Mouse (Mus musculus) small intestine, adult 2 months (tissue): ENCODE data around the gene Nasp.

ENCODE experiments used
- CTCF ChIP-seq: fragments of 200-500 bp; IDR thresholded peaks from 2 replicates; pipeline ENCODE4 v1.5.1; 2012; ENCODE audit warnings: low read depth, mild to moderate bottlenecking, control low read depth, inconsistent platforms, low read length, moderate library complexity, mixed read lengths; ENCODE audit not compliant: insufficient replicate concordance, insufficient read length; ENCODE audit errors: extremely low read depth
- POLR2A ChIP-seq: fragments of 200-500 bp; IDR thresholded peaks from 2 replicates; pipeline ENCODE4 v1.6.1; 2012; ENCODE audit warnings: low read depth, mild to moderate bottlenecking, control low read depth, inconsistent platforms, low read length, moderate library complexity

- no peak for TF ChIP-seq CTCF
- no peak for TF ChIP-seq POLR2A
Measured at GRCm38 (mm10) chr4:116624831-116625230, 2.9 kb downstream of the Nasp start.
